Comparison of ENCODE assay signal across 8 mouse cellular contexts in genomic region chr6:28831854-28832750, GRCm38 (mm10). TPM values are rescaled to one million over a fixed set of nuclear protein-coding genes. Genes with fewer than 3 reads are reported as not detected.
DNase-seq lines count a peak whose midpoint lies in the region; ATAC-seq lines count a peak whose summit lies in the region.

No protein-coding gene starts in this region.

- intact Hi-C loops in gastrocnemius, postnatal 14 days (cut with DNase I; ENCODE audit: low total_unique reads), result no loop called here

- H3K4me3 ChIP-seq in hindbrain, embryonic 10.5 days, result peak overlapping the region; percentile 80
- peak overlapping the region; percentile 59 for H3K4me3 ChIP-seq in limb, embryonic 15.5 days

- H3K36me3 ChIP-seq in hindbrain, embryonic 10.5 days, result peaks cover 10% of the 10 kb centered on the region
- H3K36me3 ChIP-seq in limb, embryonic 15.5 days, result 0 out of 2 replicates have a peak, but pooled peaks cover 7% of the 10 kb centered on the region

- H3K4me1 ChIP-seq in hindbrain, embryonic 10.5 days (replicated peaks), result peaks cover 69% of the 10 kb centered on the region
- peaks cover 31% of the 10 kb centered on the region for H3K4me1 ChIP-seq in limb, embryonic 15.5 days

- H3K4me2 ChIP-seq in limb, embryonic 15.5 days, result peak overlapping the region; percentile 99

- DNase-seq in gastrocnemius, postnatal 14 days, result peak; percentile 27
- no peak for DNase-seq in gastrocnemius, adult 8-10 months (ENCODE audit: low spot score in 2 of 2)
- peak; percentile 54 for DNase-seq in Muller cell, postnatal 12 days (ENCODE audit: inconsistent ontology term)
- DNase-seq in embryo, embryonic 11 days, result peak; percentile 78
- peak; percentile 62 for DNase-seq in hindbrain, embryonic 10.5 days (ENCODE audit: low spot score)
- peak; percentile 11 for DNase-seq in naive thymus-derived CD4-positive, alpha-beta T cell, adult 2 months (ENCODE audit: low read depth)
- DNase-seq in thymus, postnatal 4 days, result peak; percentile 68

- no peak for ATAC-seq in limb, embryonic 15.5 days (ENCODE audit: insufficient number of reproducible peaks, low FRiP score, low TSS enrichment, low read depth)

- under 1% methylated on average over 82 of the region's 82 CpGs for WGBS in hindbrain, embryonic 10.5 days
- WGBS in limb, embryonic 15.5 days, result under 1% methylated on average over 79 of the region's 82 CpGs

- no peaks in the 10 kb centered on the region for H3K9me3 ChIP-seq in hindbrain, embryonic 10.5 days
- no peaks in the 10 kb centered on the region for H3K9me3 ChIP-seq in limb, embryonic 15.5 days

- H3K27me3 ChIP-seq in hindbrain, embryonic 10.5 days (ENCODE audit: insufficient read depth, poor library complexity, severe bottlenecking), result peaks cover 45% of the 10 kb centered on the region
- H3K27me3 ChIP-seq in limb, embryonic 15.5 days, result peaks cover 36% of the 10 kb centered on the region

- peak overlapping the region; percentile 47 for H3K9ac ChIP-seq in limb, embryonic 15.5 days

- H3K27ac ChIP-seq in hindbrain, embryonic 10.5 days, result peak overlapping the region; percentile 94
- no peak overlapping the region for H3K27ac ChIP-seq in limb, embryonic 15.5 days

RNA-seq across cellular contexts. Expression of gene Lrrc4, which starts 0.6 kb away (rescaled TPM):
- under 1 TPM; 0.64 to 0.68 TPM for total RNA-seq in gastrocnemius, postnatal 14 days (2021)
- total RNA-seq in gastrocnemius, adult 8-10 months (2022), result under 1 TPM; 0.22 to 0.38 (median 0.23) TPM
- polyA plus RNA-seq in hindbrain, embryonic 10.5 days (2016; fragmentation: Nextera tagmentation; extraction: Ambion mirVana), result 2.3 and 2.4 TPM in 2 replicates
- polyA plus RNA-seq in limb, embryonic 15.5 days (2015; fragmentation: Nextera tagmentation; extraction: Ambion mirVana), result 0.36 and 0.56 TPM in 2 replicates

Comparison
In these comparisons a context has a peak if more than half of its experiments do, and no peak if none do; other contexts are left out.
1. DNase-seq: peak in gastrocnemius, postnatal 14 days (single experiment), Muller cell, postnatal 12 days (single experiment), embryo, embryonic 11 days (single experiment), hindbrain, embryonic 10.5 days (single experiment), naive thymus-derived CD4-positive, alpha-beta T cell, adult 2 months (single experiment) and thymus, postnatal 4 days (single experiment); none in gastrocnemius, adult 8-10 months (0 of 2).